Mouse (Mus musculus) ES-E14 (cell line): ENCODE measurements at regions not wholly inside any gene's neighbourhood (a gene's known extent, or its start where the extent isn't known, plus 50 kb on each side); places are given as distances from the start of the nearest gene placed in this dataset.

Experiments used
- DNase-seq: peaks from one replicate; pipeline ENCODE4 v3.0.0-alpha.2; 2013; ENCODE audit warnings: low read depth, low spot score
- H3K27ac ChIP-seq: 2 replicates; pipeline ENCODE4 v1.5.1; 2012; ENCODE audit warnings: low read depth, mild to moderate bottlenecking, low read length, moderate library complexity, mixed read lengths; ENCODE audit not compliant: poor library complexity, insufficient read depth, severe bottlenecking
- H3K36me3 ChIP-seq: 2 replicates; pipeline ENCODE4 v1.6.1; 2012; ENCODE audit warnings: mild to moderate bottlenecking, low read length, moderate library complexity, mixed read lengths; ENCODE audit not compliant: control insufficient read depth, poor library complexity, insufficient read depth, severe bottlenecking
- H3K4me1 ChIP-seq, 2 experiments: fragments of 150-350 bp in 1 of 2; sonication (generic) in 1 of 2; 2 replicates each; pipeline ENCODE4 v1.6.1; 2012; ENCODE audit warnings: low read length in 2 of 2, mild to moderate bottlenecking in 1 of 2, mixed read lengths in 1 of 2; ENCODE audit not compliant: control insufficient read depth in 2 of 2, insufficient read depth in 2 of 2, poor library complexity in 1 of 2
- H3K4me3 ChIP-seq, 2 experiments: fragments of 150-350 bp in 1 of 2; sonication (generic) in 1 of 2; 2 replicates each; pipeline ENCODE4 v1.5.1; 2012; ENCODE audit warnings: low read length in 2 of 2, low read depth in 1 of 2, mild to moderate bottlenecking in 1 of 2, mixed read lengths in 1 of 2; ENCODE audit not compliant: insufficient read depth in 1 of 2, poor library complexity in 1 of 2, severe bottlenecking in 1 of 2
- H3K9ac ChIP-seq: 2 replicates; pipeline ENCODE4 v1.6.1; 2012; ENCODE audit warnings: low read depth, mild to moderate bottlenecking, low read length, mixed read lengths; ENCODE audit not compliant: poor library complexity, insufficient read depth, severe bottlenecking
- H3K9me3 ChIP-seq: fragments of 150-350 bp; sonication (generic); 2 replicates; pipeline ENCODE4 v1.6.1; 2012; ENCODE audit warnings: low read depth, mild to moderate bottlenecking, low read length; ENCODE audit not compliant: control insufficient read depth, insufficient read depth
- CHD2 ChIP-seq: IDR thresholded peaks from 2 replicates; pipeline ENCODE4 v1.6.1; 2014; ENCODE audit warnings: mild to moderate bottlenecking, low read depth, low read length, inconsistent platforms
- HCFC1 ChIP-seq: IDR thresholded peaks from 2 replicates; pipeline ENCODE4 v1.6.1; 2012; ENCODE audit warnings: low read length, inconsistent platforms, borderline replicate concordance; ENCODE audit not compliant: insufficient read depth
- MAFK ChIP-seq: IDR thresholded peaks from 2 replicates; pipeline ENCODE4 v1.6.1; 2014; ENCODE audit warnings: mild to moderate bottlenecking, low read depth, low read length, inconsistent platforms; ENCODE audit not compliant: insufficient read depth
- ZC3H11A ChIP-seq: IDR thresholded peaks from 2 replicates; pipeline ENCODE4 v1.6.1; 2012; ENCODE audit warnings: low read depth, mild to moderate bottlenecking, inconsistent platforms, low read length, borderline replicate concordance
- ZNF384 ChIP-seq: IDR thresholded peaks from 2 replicates; pipeline ENCODE4 v1.6.1; 2012; ENCODE audit warnings: low read depth, low read length, inconsistent platforms
- in situ Hi-C, 2 experiments: fragments of 600-800 bp; cut with MboI; formaldehyde crosslinking; loops; one replicate each; pipeline ENCODE4 v1.15.1; 2025; ENCODE audit warnings: low sequenced_read_pairs in 2 of 2, inconsistent platforms in 1 of 2; ENCODE audit not compliant: unreplicated experiment in 2 of 2

GRCm38 (mm10) chr13:44541243-44541653 lies 188.0 kb upstream of the Jarid2 start:
- H3K36me3 ChIP-seq, result no peaks in the 10 kb centered on the region
- no peak for DNase-seq
- in situ Hi-C loops, result no loop called here
- no peak overlapping the region for H3K9ac ChIP-seq
- H3K4me3 ChIP-seq, result no peak overlapping the region
- H3K9me3 ChIP-seq, result no peaks in the 10 kb centered on the region
- TF ChIP-seq MAFK, result no peak
- TF ChIP-seq ZNF384, result no peak
- no peak for TF ChIP-seq CHD2
- TF ChIP-seq ZC3H11A, result no peak
- no peak for TF ChIP-seq HCFC1
- H3K27ac ChIP-seq, result no peak overlapping the region
- no peaks in the 10 kb centered on the region for H3K4me1 ChIP-seq

- no peak overlapping the region for H3K27ac ChIP-seq
- in situ Hi-C loops, result no loop called here
Measured at GRCm38 (mm10) chr13:44544786-44545185, 184.5 kb upstream of the Jarid2 start.

GRCm38 (mm10) chr13:44546289-44546688 lies 183.0 kb upstream of the Jarid2 start:
- H3K4me3 ChIP-seq, result no peak overlapping the region
- in situ Hi-C loops, result no loop called here
- H3K27ac ChIP-seq, result no peak overlapping the region
- H3K9ac ChIP-seq, result no peak overlapping the region
- no peaks in the 10 kb centered on the region for H3K4me1 ChIP-seq
- no peaks in the 10 kb centered on the region for H3K36me3 ChIP-seq
- DNase-seq, result no peak
- H3K9me3 ChIP-seq, result no peaks in the 10 kb centered on the region; the same call in 1 of the 2 replicates
- no peak for TF ChIP-seq ZC3H11A
- no peak for TF ChIP-seq HCFC1

More at GRCm38 (mm10) chr13:44544786-44545185, 184.5 kb upstream of the Jarid2 start:
- TF ChIP-seq MAFK (no peak), ZNF384 (no peak), CHD2 (no peak), ZC3H11A (no peak)
- no peak overlapping the region for H3K9ac ChIP-seq
- DNase-seq, result no peak
- no peaks in the 10 kb centered on the region for H3K36me3 ChIP-seq
- no peaks in the 10 kb centered on the region for H3K4me1 ChIP-seq
- H3K9me3 ChIP-seq, result no peaks in the 10 kb centered on the region; the same call in 1 of the 2 replicates
- no peak overlapping the region for H3K4me3 ChIP-seq

- TF ChIP-seq CHD2 (no peak), ZC3H11A (no peak), MAFK (no peak), HCFC1 (no peak), ZNF384 (no peak)
- Histone ChIP-seq H3K27ac (no peak overlapping the region), H3K4me3 (no peak overlapping the region), H3K36me3 (no peaks in the 10 kb centered on the region), H3K4me1 (peaks cover 0 to 1% of the 10 kb centered on the region in 2 experiments; a peak in 1 of 4 replicates), H3K9me3 (no peaks in the 10 kb centered on the region; the same call in 1 of the 2 replicates), H3K9ac (no peak overlapping the region)
- in situ Hi-C loops, result no loop called here
- DNase-seq, result no peak
Measured at GRCm38 (mm10) chr13:44548880-44549279, 180.4 kb upstream of the Jarid2 start.

GRCm38 (mm10) chr13:44553363-44553762 lies 175.9 kb upstream of the Jarid2 start:
- in situ Hi-C loops, result no loop called here
- H3K9ac ChIP-seq, result no peak overlapping the region
- H3K4me1 ChIP-seq, result peaks cover 2 to 22% of the 10 kb centered on the region in 2 experiments; a peak in 3 of 4 replicates
- H3K36me3 ChIP-seq, result no peaks in the 10 kb centered on the region
- no peak overlapping the region for H3K4me3 ChIP-seq
- TF ChIP-seq MAFK (no peak), CHD2 (no peak), HCFC1 (no peak), ZC3H11A (no peak)
- H3K9me3 ChIP-seq, result no peaks in the 10 kb centered on the region
- no peak overlapping the region for H3K27ac ChIP-seq
- no peak for DNase-seq
